Mouse (Mus musculus): ENCODE results near the gene Hoxa6.

DNA sequence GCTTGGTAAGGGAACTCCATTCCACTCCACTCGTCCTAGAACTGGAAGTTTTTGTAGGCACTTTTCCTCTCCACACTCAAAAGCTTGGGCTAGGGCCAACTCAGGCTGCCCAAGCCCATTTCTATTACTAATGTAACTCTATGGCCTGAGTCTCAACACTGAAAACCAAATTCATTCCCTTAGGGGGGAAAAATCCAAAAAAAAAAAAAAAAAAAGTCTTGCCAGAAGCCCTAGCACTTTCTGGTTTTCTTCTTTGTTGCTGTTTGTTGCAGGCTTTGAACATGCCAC, 46.5 kb downstream of the Hoxa6 start:
- TF ChIP-seq POLR2A (IDR thresholded peaks at IDR 0.05; ENCODE audit: low read depth, low read length) (no peak), CTCF (conservative IDR thresholded peaks at IDR 0.05 in 1 of 2, IDR thresholded peaks at IDR 0.05 in 1 of 2; ENCODE audit: low read depth in 2 of 2, low read length in 2 of 2) (no peak), ZMIZ1 (IDR thresholded peaks at IDR 0.05; ENCODE audit: low read depth, low read length) (no peak), CHD2 (IDR thresholded peaks at IDR 0.05; ENCODE audit: low read length) (no peak), NELFE (IDR thresholded peaks at IDR 0.05; ENCODE audit: low read depth, low read length) (no peak)

All from CH12.LX (cell line).